Mouse (Mus musculus) CH12.LX (cell line): ENCODE data around the gene Cyp24a1.

Experiments used
- CHD2 ChIP-seq: IDR thresholded peaks from 2 replicates; pipeline ENCODE4 v1.6.1; 2011; ENCODE audit warnings: low read length, improper control_type of control experiment
- CTCF ChIP-seq, 2 experiments: IDR thresholded peaks in 1 of 2; conservative IDR thresholded peaks in 1 of 2; 2 replicates each; pipeline ENCODE4 v1.5.1; 2011 to 2012; ENCODE audit warnings: low read depth in 2 of 2, low read length in 2 of 2, improper control_type of control experiment in 1 of 2, inconsistent platforms in 1 of 2, mild to moderate bottlenecking in 1 of 2, moderate library complexity in 1 of 2
- EP300 ChIP-seq: IDR thresholded peaks from 2 replicates; pipeline ENCODE4 v1.6.1; 2011; ENCODE audit warnings: low read length, improper control_type of control experiment
- KAT2A ChIP-seq: IDR thresholded peaks from 2 replicates; pipeline ENCODE4 v1.6.1; 2012; ENCODE audit warnings: low read length, improper control_type of control experiment, inconsistent platforms; ENCODE audit not compliant: insufficient replicate concordance
- MAFK ChIP-seq: IDR thresholded peaks from 2 replicates; pipeline ENCODE4 v1.6.1; 2011; ENCODE audit warnings: low read length, improper control_type of control experiment; ENCODE audit not compliant: insufficient replicate concordance
- MAX ChIP-seq: IDR thresholded peaks from 2 replicates; pipeline ENCODE4 v1.6.1; 2011; ENCODE audit warnings: low read length, improper control_type of control experiment
- MXI1 ChIP-seq: IDR thresholded peaks from 2 replicates; pipeline ENCODE4 v1.6.1; 2011; ENCODE audit warnings: mild to moderate bottlenecking, low read depth, low read length, improper control_type of control experiment
- MYC ChIP-seq: IDR thresholded peaks from 2 replicates; pipeline ENCODE4 v1.6.1; 2011; ENCODE audit warnings: low read depth, mild to moderate bottlenecking, improper control_type of control experiment, low read length
- POLR2A ChIP-seq: IDR thresholded peaks from 2 replicates; pipeline ENCODE4 v1.6.1; 2011; ENCODE audit warnings: low read depth, mild to moderate bottlenecking, improper control_type of control experiment, low read length
- RCOR1 ChIP-seq: conservative IDR thresholded peaks from 2 replicates; pipeline ENCODE4 v1.6.1; 2012; ENCODE audit warnings: low read depth, mild to moderate bottlenecking, inconsistent platforms, low read length, improper control_type of control experiment
- SMC3 ChIP-seq: IDR thresholded peaks from 2 replicates; pipeline ENCODE4 v1.6.1; 2011; ENCODE audit warnings: low read depth, low read length, improper control_type of control experiment
- TCF12 ChIP-seq: IDR thresholded peaks from 2 replicates; pipeline ENCODE4 v1.6.1; 2014; ENCODE audit warnings: low read depth, mild to moderate bottlenecking, inconsistent platforms, low read length, improper control_type of control experiment

GRCm38 (mm10) chr2:170539211-170539610, 42.3 kb upstream of the Cyp24a1 start:
- TF ChIP-seq KAT2A (no peak), CTCF (conservative IDR thresholded peaks at IDR 0.05 in 1 of 2, IDR thresholded peaks at IDR 0.05 in 1 of 2; ENCODE audit: low read depth in 2 of 2, low read length in 2 of 2) (no peak), CHD2 (no peak), MAFK (no peak), MAX (no peak), SMC3 (no peak), EP300 (no peak), TCF12 (no peak), MYC (no peak), MXI1 (no peak), POLR2A (no peak), RCOR1 (no peak)
